Mouse (Mus musculus) kidney, adult 18-20 months (tissue): ENCODE data around the gene L2hgdh.
"Not testable (repeated sequence)": the region's sequence is repeated elsewhere in the genome, so short reads cannot be mapped to it uniquely, and the experiment has no call there.

Experiments
- DNase-seq: peaks from one replicate; pipeline ENCODE4 v3.0.0; 2021

L2hgdh gene

GRCm38 (mm10) chr12:69653973-69654372 is 70.7 kb downstream of the L2hgdh start:
- not testable (repeated sequence) for DNase-seq

- DNase-seq = no peak
These were observed 75.2 kb downstream of the L2hgdh start for GRCm38 (mm10) chr12:69649511-69649910.

- no peak for DNase-seq
These were observed 78.7 kb downstream of the L2hgdh start for GRCm38 (mm10) chr12:69645821-69646616.

- no peak for DNase-seq
These were observed 79.8 kb downstream of the L2hgdh start for GRCm38 (mm10) chr12:69644877-69645276.

GRCm38 (mm10) chr12:69642877-69643276 is 81.8 kb downstream of the L2hgdh start:
- DNase-seq = no peak
